Mouse (Mus musculus) myocyte (in vitro differentiated cells): ENCODE results near the gene Siae. TPM values are rescaled to one million over a fixed set of nuclear protein-coding genes. Genes with fewer than 3 reads are reported as not detected.

ENCODE experiments used
- H3K27me3 ChIP-seq: one replicate; pipeline ENCODE4 v1.6.1; 2011; ENCODE audit not compliant: control insufficient read depth, insufficient read depth, insufficient read length
- H3K36me3 ChIP-seq: one replicate; pipeline ENCODE4 v1.6.1; 2011; ENCODE audit not compliant: control insufficient read depth, insufficient read depth
- H3K4me2 ChIP-seq: one replicate; pipeline ENCODE4 v1.6.1; 2011; ENCODE audit warnings: low read depth, control low read depth
- H3K4me3 ChIP-seq: one replicate; pipeline ENCODE4 v1.5.1; 2011; ENCODE audit warnings: mild to moderate bottlenecking, control low read depth, moderate library complexity
- H3K79me2 ChIP-seq: one replicate; pipeline ENCODE4 v1.6.1; 2011; ENCODE audit not compliant: control insufficient read depth, insufficient read depth
- H3ac ChIP-seq: one replicate; pipeline ENCODE4 v1.6.1; 2011; ENCODE audit not compliant: control insufficient read depth, insufficient read length
- CEBPB ChIP-seq: IDR thresholded peaks from 2 replicates; pipeline ENCODE4 v1.6.1; 2011; ENCODE audit warnings: mild to moderate bottlenecking, moderate library complexity; ENCODE audit not compliant: poor library complexity, insufficient read depth, severe bottlenecking
- E2F4 ChIP-seq: IDR thresholded peaks from one replicate; pipeline ENCODE4 v1.6.1; 2011; ENCODE audit warnings: mild to moderate bottlenecking, control low read depth, moderate library complexity; ENCODE audit not compliant: insufficient read depth
- MAX ChIP-seq: IDR thresholded peaks from one replicate; pipeline ENCODE4 v1.6.1; 2011; ENCODE audit warnings: low read depth, mild to moderate bottlenecking, control low read depth
- MYOD1 ChIP-seq, 3 experiments: IDR thresholded peaks; one replicate each; pipeline ENCODE4 v1.6.1; 2011; ENCODE audit warnings: control low read depth in 2 of 3, low read depth in 2 of 3, mild to moderate bottlenecking in 2 of 3, moderate library complexity in 1 of 3; ENCODE audit not compliant: insufficient read length in 2 of 3, control insufficient read depth in 1 of 3
- MYOG ChIP-seq, 3 experiments: IDR thresholded peaks; one replicate each; pipeline ENCODE4 v1.6.1; 2011; ENCODE audit warnings: control low read depth in 2 of 3, low read depth in 2 of 3, mild to moderate bottlenecking in 2 of 3; ENCODE audit not compliant: insufficient read length in 2 of 3, control insufficient read depth in 1 of 3, insufficient read depth in 1 of 3
- POLR2A ChIP-seq: IDR thresholded peaks from one replicate; pipeline ENCODE4 v1.6.1; 2011; ENCODE audit warnings: low read depth, mild to moderate bottlenecking, control low read depth, moderate library complexity; ENCODE audit not compliant: insufficient read length
- POLR2AphosphoS2 ChIP-seq: IDR thresholded peaks from one replicate; pipeline ENCODE4 v1.6.1; 2011; ENCODE audit warnings: low read depth, control low read depth; ENCODE audit not compliant: insufficient read length
- REST ChIP-seq: IDR thresholded peaks from one replicate; pipeline ENCODE4 v1.6.1; 2011; ENCODE audit warnings: mild to moderate bottlenecking, control low read depth, moderate library complexity; ENCODE audit not compliant: insufficient read depth, insufficient read length
- SRF ChIP-seq: IDR thresholded peaks from one replicate; pipeline ENCODE4 v1.6.1; 2011; ENCODE audit warnings: low read depth; ENCODE audit not compliant: control insufficient read depth, insufficient read length
- TCF12 ChIP-seq: IDR thresholded peaks from one replicate; pipeline ENCODE4 v1.6.1; 2011; ENCODE audit warnings: mild to moderate bottlenecking, control low read depth; ENCODE audit not compliant: poor library complexity, insufficient read depth, severe bottlenecking
- TCF3 ChIP-seq: IDR thresholded peaks from one replicate; pipeline ENCODE4 v1.6.1; 2011; ENCODE audit warnings: low read depth, control low read depth; ENCODE audit not compliant: insufficient read length
- USF1 ChIP-seq: IDR thresholded peaks from one replicate; pipeline ENCODE4 v1.6.1; 2011; ENCODE audit warnings: low read depth, mild to moderate bottlenecking, control low read depth, moderate library complexity
- polyA plus RNA-seq: library from polyadenylated mRNA; unstranded; fragments of >200 nt; fragmentation: generic; extraction: Trizol; gene quantifications from one replicate; pipeline ENCODE4 v1.2.1, GENCODE M21; 2012; ENCODE audit warnings: missing spikeins

Gene Siae
- polyA plus RNA-seq = 0.60 TPM

- no peaks in the 10 kb centered on the region for H3K36me3 ChIP-seq
- H3K4me2 ChIP-seq = peak within 1 kb of the TSS; percentile 5
- no peaks in the 10 kb centered on the region for H3K79me2 ChIP-seq
- H3K27me3 ChIP-seq = peaks cover 5% of the 10 kb centered on the region
- no peak for TF ChIP-seq USF1
- TF ChIP-seq TCF12 = no peak
- TF ChIP-seq E2F4 = no peak
- TF ChIP-seq SRF = no peak
- no peak for TF ChIP-seq MYOG (IDR thresholded peaks at IDR 0.05; ENCODE audit: control insufficient read depth in 1 of 3, insufficient read depth in 1 of 3, insufficient read length in 2 of 3, low read depth in 2 of 3)
- no peak for TF ChIP-seq POLR2A
- no peak for TF ChIP-seq POLR2AphosphoS2
- TF ChIP-seq TCF3 = no peak
- no peak for TF ChIP-seq MYOD1 (IDR thresholded peaks at IDR 0.05; ENCODE audit: control insufficient read depth in 1 of 3, insufficient read length in 2 of 3, low read depth in 2 of 3)
- TF ChIP-seq CEBPB = no peak
- no peak for TF ChIP-seq MAX
- no peak for TF ChIP-seq REST
- H3ac ChIP-seq = no peak within 1 kb of the TSS
- no peak within 1 kb of the TSS for H3K4me3 ChIP-seq
These were observed at the start of gene Siae for GRCm38 (mm10) chr9:37554838-37555748. Gene Siae, plus strand, starts transcription at chr9:37555698.

- peaks cover 50% of the 10 kb centered on the region for H3K79me2 ChIP-seq
- TF ChIP-seq E2F4 (no peak), POLR2A (no peak), TCF12 (no peak), SRF (no peak), TCF3 (no peak), REST (no peak), MYOG (IDR thresholded peaks at IDR 0.05; ENCODE audit: control insufficient read depth in 1 of 3, insufficient read depth in 1 of 3, insufficient read length in 2 of 3, low read depth in 2 of 3) (no peak), USF1 (no peak), MAX (no peak), MYOD1 (IDR thresholded peaks at IDR 0.05; ENCODE audit: control insufficient read depth in 1 of 3, insufficient read length in 2 of 3, low read depth in 2 of 3) (no peak), POLR2AphosphoS2 (no peak), CEBPB (no peak)
- H3K27me3 ChIP-seq = no peaks in the 10 kb centered on the region
- no peak overlapping the region for H3K4me2 ChIP-seq
- H3K36me3 ChIP-seq = no peaks in the 10 kb centered on the region
- no peak overlapping the region for H3ac ChIP-seq
- no peak overlapping the region for H3K4me3 ChIP-seq
These were observed 49.5 kb upstream of the Siae start for GRCm38 (mm10) chr9:37506023-37506422.

GRCm38 (mm10) chr9:37512097-37512496 is 43.4 kb upstream of the Siae start:
- TF ChIP-seq MYOD1 (IDR thresholded peaks at IDR 0.05; ENCODE audit: control insufficient read depth in 1 of 3, insufficient read length in 2 of 3, low read depth in 2 of 3) (no peak), POLR2A (no peak), E2F4 (no peak), REST (no peak), CEBPB (no peak), TCF3 (no peak), SRF (no peak), MAX (no peak), USF1 (no peak), POLR2AphosphoS2 (no peak), MYOG (IDR thresholded peaks at IDR 0.05; ENCODE audit: control insufficient read depth in 1 of 3, insufficient read depth in 1 of 3, insufficient read length in 2 of 3, low read depth in 2 of 3) (no peak), TCF12 (no peak)
- Histone ChIP-seq H3K79me2 (peaks cover 24% of the 10 kb centered on the region), H3ac (no peak overlapping the region), H3K4me3 (no peak overlapping the region), H3K27me3 (no peaks in the 10 kb centered on the region), H3K36me3 (no peaks in the 10 kb centered on the region), H3K4me2 (no peak overlapping the region)

- TF ChIP-seq POLR2AphosphoS2 (no peak), CEBPB (no peak), SRF (no peak), REST (no peak), TCF3 (no peak), E2F4 (no peak), MAX (no peak), TCF12 (no peak), MYOG (IDR thresholded peaks at IDR 0.05; ENCODE audit: control insufficient read depth in 1 of 3, insufficient read depth in 1 of 3, insufficient read length in 2 of 3, low read depth in 2 of 3) (no peak), MYOD1 (IDR thresholded peaks at IDR 0.05; ENCODE audit: control insufficient read depth in 1 of 3, insufficient read length in 2 of 3, low read depth in 2 of 3) (no peak), POLR2A (no peak), USF1 (no peak)
- H3K79me2 ChIP-seq = peaks cover 19% of the 10 kb centered on the region
These were observed 41.0 kb upstream of the Siae start for GRCm38 (mm10) chr9:37514456-37514855.

More at GRCm38 (mm10) chr9:37514456-37514855, 41.0 kb upstream of the Siae start:
- no peak overlapping the region for H3ac ChIP-seq
- H3K36me3 ChIP-seq = peaks cover 4% of the 10 kb centered on the region
- H3K4me2 ChIP-seq = no peak overlapping the region
- H3K27me3 ChIP-seq = no peaks in the 10 kb centered on the region
- no peak overlapping the region for H3K4me3 ChIP-seq
